Mouse (Mus musculus) liver, embryonic 11.5 days (tissue): Measurements from ENCODE around the gene Cldn14. TPM values are rescaled to one million over a fixed set of nuclear protein-coding genes. Genes with fewer than 3 reads are reported as not detected.
"Not testable (repeated sequence)": the region's sequence is repeated elsewhere in the genome, so short reads cannot be mapped to it uniquely, and the experiment has no call there.

Experiments used
- ATAC-seq: fragments of 200-750 bp; cut with Nextera tagmentation; replicated peaks from 2 replicates; pipeline ENCODE4 v1.8.0; 2017; ENCODE audit warnings: moderate number of reproducible peaks, mild to moderate bottlenecking, moderate TSS enrichment, moderate library complexity; ENCODE audit not compliant: low FRiP score
- DNase-seq: peaks from one replicate; pipeline ENCODE4 v3.0.0-alpha.2; 2017; ENCODE audit warnings: low spot score
- H3K27ac ChIP-seq: fragments of 300-500 bp; sonication (generic); 2 replicates; pipeline ENCODE4 v1.5.1; 2014; ENCODE audit warnings: mild to moderate bottlenecking, low read depth, low read length, control low read depth
- H3K27me3 ChIP-seq: fragments of 300-500 bp; sonication (generic); replicated peaks from 2 replicates; pipeline ENCODE4 v1.6.1; 2014; ENCODE audit warnings: low read length, mixed read lengths; ENCODE audit not compliant: control insufficient read depth, insufficient read depth
- H3K36me3 ChIP-seq: fragments of 300-500 bp; sonication (generic); 2 replicates; pipeline ENCODE4 v1.6.1; 2014; ENCODE audit warnings: mild to moderate bottlenecking, low read length, moderate library complexity, mixed read lengths; ENCODE audit not compliant: control insufficient read depth, insufficient read depth
- H3K4me1 ChIP-seq: fragments of 300-500 bp; sonication (generic); replicated peaks from 2 replicates; pipeline ENCODE4 v1.6.1; 2014; ENCODE audit warnings: low read length, mixed read lengths; ENCODE audit not compliant: control insufficient read depth, insufficient read depth
- H3K4me2 ChIP-seq: fragments of 300-500 bp; sonication (generic); 2 replicates; pipeline ENCODE4 v1.6.1; 2014; ENCODE audit warnings: mild to moderate bottlenecking, control low read depth, moderate library complexity
- H3K4me3 ChIP-seq: fragments of 300-500 bp; sonication (generic); 2 replicates; pipeline ENCODE4 v1.5.1; 2014; ENCODE audit warnings: low read depth, low read length, control low read depth
- H3K9ac ChIP-seq: fragments of 300-500 bp; sonication (generic); 2 replicates; pipeline ENCODE4 v1.6.1; 2014; ENCODE audit warnings: low read depth, low read length, control low read depth
- H3K9me3 ChIP-seq: fragments of 300-500 bp; sonication (generic); 2 replicates; pipeline ENCODE4 v1.6.1; 2016; ENCODE audit warnings: low read length, inconsistent platforms, mixed read lengths; ENCODE audit not compliant: control insufficient read depth
- WGBS: fragments of 180-500 bp; shearing (Covaris S2); extraction: QIAGEN DNeasy Blood & Tissue Kit; methylation state at CpG from one replicate; pipeline ENCODE4 v1.1.7; 2014; 5-methylcytosine and 5-hydroxymethylcytosine counted together
- polyA plus RNA-seq: library from polyadenylated mRNA; unstranded; fragments of >200 nt; fragmentation: Nextera tagmentation; extraction: Ambion mirVana; gene quantifications from 2 replicates; pipeline ENCODE4 v1.2.1, GENCODE M21; 2014

Cldn14 gene
- polyA plus RNA-seq, 1 experiment from 2014 or later = 0.14 TPM

- peak; percentile 50 for DNase-seq
- H3K27ac ChIP-seq = no peak overlapping the region
Observed at GRCm38 (mm10) chr16:94038272-94038985, 29.8 kb upstream of the Cldn14 start.

DNA sequence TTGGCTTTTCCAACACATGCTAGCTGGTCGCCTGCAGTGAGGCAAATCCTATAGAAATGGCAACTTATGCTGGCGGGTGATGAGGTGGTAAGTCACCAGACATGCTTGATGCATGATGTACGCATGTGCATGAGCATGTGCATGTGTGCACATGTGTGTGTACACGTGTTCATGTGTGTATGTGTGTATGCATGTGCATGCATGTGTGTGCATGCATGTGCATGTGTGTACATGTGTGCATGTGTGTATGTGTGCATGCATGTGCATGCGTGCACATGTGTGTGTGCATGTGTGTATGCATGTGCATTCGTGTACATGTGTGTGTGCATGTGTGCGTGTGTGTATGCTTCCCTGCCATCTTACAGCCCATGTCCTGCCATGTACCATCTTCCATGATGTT, 28.6 kb upstream of the Cldn14 start:
- no peak overlapping the region for H3K4me3 ChIP-seq
- no peak overlapping the region for H3K9ac ChIP-seq
- H3K4me2 ChIP-seq = no peak overlapping the region
- H3K36me3 ChIP-seq = no peaks in the 10 kb centered on the region
- H3K9me3 ChIP-seq = no peaks in the 10 kb centered on the region
- ATAC-seq (no peak), DNase-seq (no peak)
- WGBS = 83% methylated on average over 7 of the region's 7 CpGs
- peaks cover 8% of the 10 kb centered on the region for H3K27me3 ChIP-seq
- H3K4me1 ChIP-seq = no peaks in the 10 kb centered on the region
- no peak overlapping the region for H3K27ac ChIP-seq

More at GRCm38 (mm10) chr16:94038272-94038985, 29.8 kb upstream of the Cldn14 start:
- no peak overlapping the region for H3K4me3 ChIP-seq
- H3K4me1 ChIP-seq = no peaks in the 10 kb centered on the region
- 61% methylated on average over 12 of the region's 12 CpGs for WGBS
- H3K9me3 ChIP-seq = no peaks in the 10 kb centered on the region
- no peaks in the 10 kb centered on the region for H3K36me3 ChIP-seq
- H3K9ac ChIP-seq = no peak overlapping the region
- H3K4me2 ChIP-seq = no peak overlapping the region
- no peak for ATAC-seq
- peaks cover 8% of the 10 kb centered on the region for H3K27me3 ChIP-seq

- DNase-seq (no peak), ATAC-seq (no peak)
- H3K27ac ChIP-seq = no peak overlapping the region
- H3K4me3 ChIP-seq = no peak overlapping the region
- H3K9ac ChIP-seq = no peak overlapping the region
- H3K9me3 ChIP-seq = no peaks in the 10 kb centered on the region
- 74% methylated on average over 9 of the region's 9 CpGs for WGBS
- no peaks in the 10 kb centered on the region for H3K27me3 ChIP-seq
- H3K36me3 ChIP-seq = no peaks in the 10 kb centered on the region
- no peak overlapping the region for H3K4me2 ChIP-seq
- no peaks in the 10 kb centered on the region for H3K4me1 ChIP-seq
Observed at GRCm38 (mm10) chr16:94034152-94034551, 25.5 kb upstream of the Cldn14 start.

DNA sequence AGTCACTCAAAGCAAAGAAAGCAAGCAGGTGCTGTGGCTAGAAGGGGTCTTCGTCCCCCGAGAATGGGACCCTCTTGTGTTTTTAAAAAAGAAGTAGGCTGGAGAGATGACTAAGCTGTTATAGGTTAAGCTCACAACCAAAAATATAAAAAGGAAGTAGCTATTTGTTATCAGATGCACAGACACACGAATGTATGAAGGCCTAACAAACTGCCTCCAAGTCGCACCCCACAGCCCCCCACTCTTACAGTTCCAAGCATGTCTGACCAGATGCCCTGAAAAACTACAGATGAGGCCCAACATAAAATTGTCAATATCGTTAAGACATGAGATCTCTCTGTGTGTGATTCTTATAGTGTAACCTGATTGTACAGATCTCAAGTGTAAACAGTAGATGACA, 23.6 kb upstream of the Cldn14 start:
- Histone ChIP-seq H3K9ac (no peak overlapping the region), H3K4me2 (no peak overlapping the region), H3K9me3 (no peaks in the 10 kb centered on the region), H3K4me3 (no peak overlapping the region), H3K27ac (no peak overlapping the region), H3K4me1 (no peaks in the 10 kb centered on the region), H3K36me3 (no peaks in the 10 kb centered on the region), H3K27me3 (no peaks in the 10 kb centered on the region)
- 59% methylated on average over 5 of the region's 5 CpGs for WGBS
- ATAC-seq (no peak), DNase-seq (no peak)

GRCm38 (mm10) chr16:94023352-94024280, 15.0 kb upstream of the Cldn14 start:
- H3K4me3 ChIP-seq = no peak overlapping the region
- no peaks in the 10 kb centered on the region for H3K36me3 ChIP-seq
- no peaks in the 10 kb centered on the region for H3K4me1 ChIP-seq
- no peak overlapping the region for H3K9ac ChIP-seq
- DNase-seq = no peak
- WGBS = 65% methylated on average over 28 of the region's 28 CpGs
- H3K27me3 ChIP-seq = no peaks in the 10 kb centered on the region
- no peak overlapping the region for H3K4me2 ChIP-seq
- no peaks in the 10 kb centered on the region for H3K9me3 ChIP-seq
- no peak for ATAC-seq
- no peak overlapping the region for H3K27ac ChIP-seq

DNA sequence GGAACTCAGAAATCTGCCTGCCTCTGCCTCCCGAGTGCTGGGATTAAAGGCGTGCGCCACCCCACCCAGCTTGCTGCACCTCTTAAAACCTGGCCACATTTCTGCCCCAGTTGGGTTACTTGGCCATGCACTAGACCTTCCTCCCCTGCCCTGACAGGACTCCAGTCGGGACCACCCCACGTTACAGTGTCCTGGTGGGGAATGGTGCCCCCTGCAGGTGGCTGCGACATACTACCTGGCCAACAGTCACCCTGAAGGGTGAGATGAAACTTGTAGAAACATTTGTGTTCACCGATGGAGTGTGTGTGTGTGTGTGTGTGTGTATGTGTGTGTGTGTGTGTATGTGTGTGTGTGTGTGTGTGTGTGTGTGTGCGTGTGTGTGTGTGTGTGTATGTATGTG, 11.1 kb upstream of the Cldn14 start:
- not testable (repeated sequence) for ATAC-seq, H3K27me3 ChIP-seq, H3K4me2 ChIP-seq, H3K9me3 ChIP-seq, H3K36me3 ChIP-seq, H3K27ac ChIP-seq, H3K9ac ChIP-seq, H3K4me3 ChIP-seq, DNase-seq, H3K4me1 ChIP-seq
- 58% methylated on average over 8 of the region's 8 CpGs for WGBS

GRCm38 (mm10) chr16:94017953-94018352, 9.3 kb upstream of the Cldn14 start:
- Histone ChIP-seq H3K9ac (no peak overlapping the region), H3K4me3 (no peak overlapping the region), H3K27ac (no peak overlapping the region), H3K27me3 (no peaks in the 10 kb centered on the region), H3K36me3 (no peaks in the 10 kb centered on the region), H3K4me2 (no peak overlapping the region), H3K4me1 (no peaks in the 10 kb centered on the region), H3K9me3 (no peaks in the 10 kb centered on the region)
- no peak for DNase-seq
- WGBS = 63% methylated on average over 4 of the region's 4 CpGs
- ATAC-seq = no peak

- ATAC-seq = no peak
- WGBS = 76% methylated on average over 5 of the region's 5 CpGs
- Histone ChIP-seq H3K27me3 (no peaks in the 10 kb centered on the region), H3K36me3 (no peaks in the 10 kb centered on the region), H3K4me3 (no peak overlapping the region), H3K27ac (no peak overlapping the region), H3K9ac (no peak overlapping the region), H3K4me1 (no peaks in the 10 kb centered on the region), H3K4me2 (no peak overlapping the region), H3K9me3 (no peaks in the 10 kb centered on the region)
- no peak for DNase-seq
Observed at GRCm38 (mm10) chr16:94014489-94015096, 6.0 kb upstream of the Cldn14 start.
